Comparison of ENCODE assay signal across 13 mouse cellular contexts in the genomic region with DNA sequence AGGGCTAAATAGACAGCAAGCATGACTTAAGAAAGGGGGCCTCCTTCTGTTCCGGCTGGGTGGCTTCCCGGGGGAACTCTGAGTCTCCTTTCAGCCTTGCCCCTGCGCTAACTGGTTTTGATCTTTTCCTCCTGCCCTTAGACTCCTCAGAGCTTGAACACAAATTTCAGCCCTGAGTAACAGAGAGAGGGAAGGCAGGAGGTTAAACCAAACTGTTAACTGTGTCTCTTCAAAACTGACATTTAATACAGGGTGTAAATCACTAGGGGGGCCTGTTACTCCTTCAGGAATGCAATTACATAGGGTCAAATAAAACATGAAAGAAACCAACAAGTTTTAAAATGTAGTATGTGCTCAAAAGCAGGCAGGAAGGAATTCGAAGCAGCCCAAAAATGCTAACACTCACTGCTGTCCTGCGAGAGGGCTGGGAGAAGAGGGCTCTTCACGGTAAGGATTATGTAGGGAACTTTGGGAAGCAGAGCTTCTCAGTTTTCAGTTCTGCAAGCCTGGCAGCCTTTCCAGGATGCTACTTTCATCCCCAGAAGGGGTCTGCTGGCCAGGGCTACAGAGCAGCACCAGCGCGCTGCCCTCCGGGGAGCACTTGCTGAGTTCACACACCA. TPM values are rescaled to one million over a fixed set of nuclear protein-coding genes. Genes with fewer than 3 reads are reported as not detected.
A peak's percentile ranks its signal among the peaks of the same experiment; 100 is the strongest.
DNase-seq lines count a peak whose midpoint lies in the region; ATAC-seq lines count a peak whose summit lies in the region.
"Had no signal": no experiment of that assay in that cellular context is flagged by ENCODE, and none has a peak within 500 bp of the region (broad histone marks: within the 10 kb centered on the region; RNA-seq: fewer than 3 reads in every experiment).

No protein-coding gene starts in this region.

- DNase-seq in heart, adult 8-10 months (ENCODE audit: low spot score): no peak
- no peak for DNase-seq in lung, postnatal 14 days
- no peak for DNase-seq in frontal cortex, postnatal 14 days (ENCODE audit: low spot score in 2 of 2)
- no peak for DNase-seq in spleen, postnatal 10 days (ENCODE audit: low spot score in 2 of 2)
- DNase-seq: B cell, adult 2 months had no signal

- no peaks in the 10 kb centered on the region for H3K36me3 ChIP-seq in heart, embryonic 11.5 days (ENCODE audit: control insufficient read depth, insufficient read depth, low read length)
- H3K36me3 ChIP-seq in lung, embryonic 15.5 days: no peaks in the 10 kb centered on the region
- no peaks in the 10 kb centered on the region for H3K36me3 ChIP-seq in intestine, embryonic 15.5 days
- H3K36me3 ChIP-seq in stomach, embryonic 15.5 days: no peaks in the 10 kb centered on the region

- WGBS in heart, embryonic 11.5 days (ENCODE audit: insufficient replicate concordance): 8% methylated on average over 9 of the region's 9 CpGs
- 6% methylated on average over 9 of the region's 9 CpGs for WGBS in lung, embryonic 15.5 days
- 12% methylated on average over 9 of the region's 9 CpGs for WGBS in intestine, embryonic 15.5 days
- WGBS in stomach, embryonic 15.5 days: 15% methylated on average over 9 of the region's 9 CpGs

- H3K4me1 ChIP-seq in heart, embryonic 11.5 days (ENCODE audit: control insufficient read depth, insufficient read depth, low read length): peaks cover 13% of the 10 kb centered on the region
- peaks cover 20% of the 10 kb centered on the region for H3K4me1 ChIP-seq in lung, embryonic 15.5 days
- H3K4me1 ChIP-seq in intestine, embryonic 15.5 days (replicated peaks): peaks cover 2% of the 10 kb centered on the region; the same call in 1 of the 2 replicates
- H3K4me1 ChIP-seq in stomach, embryonic 15.5 days: 0 out of 2 replicates have a peak, but pooled peaks cover 6% of the 10 kb centered on the region

- 0 out of 2 replicates have a peak overlapping the region, but pooled peaks have one; percentile 31 for H3K27ac ChIP-seq in heart, embryonic 11.5 days (ENCODE audit: low read depth, low read length)
- peak overlapping the region; percentile 79 for H3K27ac ChIP-seq in lung, embryonic 15.5 days
- H3K27ac ChIP-seq in intestine, embryonic 15.5 days: peak overlapping the region; percentile 73
- H3K27ac ChIP-seq in stomach, embryonic 15.5 days: 0 out of 2 replicates have a peak overlapping the region, but pooled peaks have one; percentile 16

- H3K27me3 ChIP-seq in heart, embryonic 11.5 days (ENCODE audit: control insufficient read depth, insufficient read depth, low read length): no peaks in the 10 kb centered on the region
- H3K27me3 ChIP-seq in lung, embryonic 15.5 days: no peaks in the 10 kb centered on the region
- no peaks in the 10 kb centered on the region for H3K27me3 ChIP-seq in intestine, embryonic 15.5 days (replicated peaks)
- no peaks in the 10 kb centered on the region for H3K27me3 ChIP-seq in stomach, embryonic 15.5 days (replicated peaks)

- peak overlapping the region; percentile 16; the same call in 1 of the 2 replicates for H3K9ac ChIP-seq in heart, embryonic 11.5 days (ENCODE audit: low read depth, low read length)
- H3K9ac ChIP-seq in lung, embryonic 15.5 days: no peak overlapping the region
- no peak overlapping the region for H3K9ac ChIP-seq in intestine, embryonic 15.5 days
- H3K9ac ChIP-seq in stomach, embryonic 15.5 days: no peak overlapping the region

- peak overlapping the region; percentile 39 for H3K4me2 ChIP-seq in heart, embryonic 11.5 days
- peak overlapping the region; percentile 28 for H3K4me2 ChIP-seq in lung, embryonic 15.5 days
- 0 out of 2 replicates have a peak overlapping the region, but pooled peaks have one; percentile 36 for H3K4me2 ChIP-seq in intestine, embryonic 15.5 days (replicated peaks)
- peak overlapping the region; percentile 14; the same call in 1 of the 2 replicates for H3K4me2 ChIP-seq in stomach, embryonic 15.5 days

- no peak for ATAC-seq in heart, embryonic 11.5 days (replicated peaks; ENCODE audit: insufficient number of reproducible peaks, low FRiP score, low TSS enrichment)
- ATAC-seq in lung, embryonic 15.5 days (ENCODE audit: borderline replicate concordance, extremely low read depth, low FRiP score, low TSS enrichment): peak; percentile 60; the same call in 1 of the 2 replicates
- ATAC-seq in intestine, embryonic 15.5 days: peak; percentile 56; the same call in 1 of the 2 replicates
- peak; percentile 22; the same call in 1 of the 2 replicates for ATAC-seq in stomach, embryonic 15.5 days (ENCODE audit: insufficient read depth, low FRiP score, low read depth)
- ATAC-seq: midbrain, embryonic 16.5 days had no signal

- 0 out of 2 replicates have a peak overlapping the region, but pooled peaks have one; percentile 4 for H3K4me3 ChIP-seq in heart, embryonic 11.5 days (ENCODE audit: low read depth, low read length)
- H3K4me3 ChIP-seq in lung, embryonic 15.5 days: no peak overlapping the region
- no peak overlapping the region for H3K4me3 ChIP-seq in intestine, embryonic 15.5 days (replicated peaks)
- no peak overlapping the region for H3K4me3 ChIP-seq in stomach, embryonic 15.5 days (replicated peaks)

- H3K9me3 ChIP-seq in heart, embryonic 11.5 days (replicated peaks; ENCODE audit: control insufficient read depth, low read length): no peaks in the 10 kb centered on the region
- no peaks in the 10 kb centered on the region for H3K9me3 ChIP-seq in lung, embryonic 15.5 days
- H3K9me3 ChIP-seq in intestine, embryonic 15.5 days: no peaks in the 10 kb centered on the region
- H3K9me3 ChIP-seq in stomach, embryonic 15.5 days: no peaks in the 10 kb centered on the region

RNA-seq across cellular contexts. Expression of a gene that starts 46.1 kb away (rescaled TPM):
- polyA plus RNA-seq in heart, embryonic 11.5 days (2014; fragmentation: Nextera tagmentation; extraction: Ambion mirVana): 34.1 and 42.2 TPM in 2 replicates
- 10 to 100 TPM in 2 of 4 experiments, 1 to 10 TPM in 2; 8.0 to 15.1 (median 10.1) TPM for total RNA-seq in heart, adult 8-10 months (2022)
- polyA plus RNA-seq in lung, embryonic 15.5 days (2015; fragmentation: Nextera tagmentation; extraction: Ambion mirVana): 69.8 and 81.1 TPM in 2 replicates
- 65.6 and 74.4 TPM in 2 replicates for polyA plus RNA-seq in intestine, embryonic 15.5 days (2015; fragmentation: Nextera tagmentation; extraction: Ambion mirVana)
- polyA plus RNA-seq in stomach, embryonic 15.5 days (2015; fragmentation: Nextera tagmentation; extraction: Ambion mirVana): 58.1 and 60.5 TPM in 2 replicates

RNA-seq across cellular contexts. Expression of a gene that starts 57.4 kb away (rescaled TPM):
- 0.32 TPM in 1 of 2 replicates, not detected in the other for polyA plus RNA-seq in heart, embryonic 11.5 days (2014; fragmentation: Nextera tagmentation; extraction: Ambion mirVana)
- total RNA-seq in heart, adult 8-10 months (2022): not detected
- polyA plus RNA-seq in lung, embryonic 15.5 days (2015; fragmentation: Nextera tagmentation; extraction: Ambion mirVana): 0.21 TPM in 1 of 2 replicates, not detected in the other
- 0.23 and 0.24 TPM in 2 replicates for polyA plus RNA-seq in intestine, embryonic 15.5 days (2015; fragmentation: Nextera tagmentation; extraction: Ambion mirVana)
- 0.24 TPM in 1 of 2 replicates, not detected in the other for polyA plus RNA-seq in stomach, embryonic 15.5 days (2015; fragmentation: Nextera tagmentation; extraction: Ambion mirVana)
- total RNA-seq: hematopoietic stem cell, adult 5-6 weeks; left cerebral cortex, postnatal 14 days had no signal
- polyA plus RNA-seq: midbrain, embryonic 16.5 days; testis, adult 2 months had no signal

Comparison
In these comparisons a context has a peak if more than half of its experiments do, and no peak if none do; other contexts are left out.
1. H3K27ac ChIP-seq: peak in every context shown above with its lines; median percentile 79 in lung, embryonic 15.5 days; 73 in intestine, embryonic 15.5 days; 31 in heart, embryonic 11.5 days; 16 in stomach, embryonic 15.5 days.